8 mouse cellular contexts compared by ENCODE assay signal in the genomic region with DNA sequence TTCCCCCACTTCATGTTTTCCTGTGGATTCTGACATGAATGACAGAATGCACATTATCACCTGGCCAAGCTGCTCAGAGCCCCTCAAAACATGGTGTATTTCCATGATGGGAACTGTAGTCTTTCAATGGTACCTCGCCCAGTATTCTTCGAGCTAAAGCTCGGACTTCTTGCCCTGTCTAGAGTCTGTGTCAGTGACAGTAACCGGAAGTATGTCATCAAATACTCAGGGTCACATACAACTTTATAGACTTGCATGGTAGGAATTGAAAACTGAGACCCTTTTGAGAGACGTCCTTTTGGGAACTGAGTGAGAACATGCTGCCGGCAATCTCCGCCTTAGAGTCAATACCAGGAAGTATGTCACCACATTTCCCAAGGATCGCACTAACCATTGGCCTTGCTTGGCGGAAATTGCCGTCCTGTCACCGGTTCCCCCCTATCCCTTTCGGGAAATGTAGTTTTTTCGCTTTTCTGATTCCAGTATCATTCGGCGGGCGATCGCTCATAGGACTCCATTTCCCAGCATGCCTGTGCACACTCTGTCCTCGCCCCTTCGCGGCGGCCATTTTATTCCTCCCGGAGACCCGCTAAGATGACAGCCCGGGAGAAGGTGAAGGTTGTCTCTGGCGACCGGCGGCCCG. TPM values are rescaled to one million over a fixed set of nuclear protein-coding genes. Genes with fewer than 3 reads are reported as not detected.
DNase-seq lines count a peak whose midpoint lies in the region; ATAC-seq lines count a peak whose summit lies in the region.

A gene (plus strand): TSS at position 572 of the 643 bp plus-strand sequence.

- peak; percentile 90 for ATAC-seq in hindbrain, embryonic 14.5 days (ENCODE audit: low FRiP score)

- H3K4me2 ChIP-seq in hindbrain, embryonic 14.5 days (replicated peaks) = peak within 1 kb of the TSS; percentile 96

- no peaks in the 10 kb centered on the region for H3K27me3 ChIP-seq in hindbrain, embryonic 14.5 days (ENCODE audit: control insufficient read depth, insufficient read depth, low read length)

- peak; percentile 100 for DNase-seq in R1 (ENCODE audit: low read depth, low spot score)
- DNase-seq in cerebellum, postnatal 25 days = peak; percentile 92
- DNase-seq in frontal cortex, postnatal 25 days (ENCODE audit: low spot score in 2 of 2) = peak; percentile 82 to 90
- peak; percentile 98 for DNase-seq in hindbrain, embryonic 14.5 days (ENCODE audit: low spot score)
- DNase-seq in layer of hippocampus, postnatal 36 days = peak; percentile 94
- peak; percentile 98 for DNase-seq in lung, postnatal 36 days
- DNase-seq in retina, postnatal 1 day = peak; percentile 100
- DNase-seq in urinary bladder, adult 2 months (ENCODE audit: low spot score) = peak; percentile 77

- WGBS in hindbrain, embryonic 14.5 days = under 1% methylated on average over 28 of the region's 28 CpGs

- no peaks in the 10 kb centered on the region for H3K9me3 ChIP-seq in hindbrain, embryonic 14.5 days (ENCODE audit: control insufficient read depth, low read length)

- peak within 1 kb of the TSS; percentile 62 for H3K4me3 ChIP-seq in hindbrain, embryonic 14.5 days (replicated peaks; ENCODE audit: low read length)

- H3K36me3 ChIP-seq in hindbrain, embryonic 14.5 days (replicated peaks; ENCODE audit: control insufficient read depth, insufficient read depth) = peaks cover 36% of the 10 kb centered on the region

- H3K27ac ChIP-seq in hindbrain, embryonic 14.5 days = peak within 1 kb of the TSS; percentile 89

- H3K4me1 ChIP-seq in hindbrain, embryonic 14.5 days (replicated peaks; ENCODE audit: control insufficient read depth, insufficient read depth, low read length) = peaks cover 35% of the 10 kb centered on the region

- peak within 1 kb of the TSS; percentile 67 for H3K9ac ChIP-seq in hindbrain, embryonic 14.5 days

RNA-seq across cellular contexts. Expression of the gene that starts here (rescaled TPM):
- 21.0 and 21.8 TPM in 2 replicates for polyA plus RNA-seq in hindbrain, embryonic 14.5 days (2014; fragmentation: Nextera tagmentation; extraction: Ambion mirVana)
- total RNA-seq in layer of hippocampus, postnatal 36 days (2021) = 10 to 100 TPM; 34.3 to 35.7 TPM
- polyA plus RNA-seq in urinary bladder, adult 2 months (2012; rRNA removed) = 14.4 and 17.2 TPM in 2 replicates

Comparison
In these comparisons a context has a peak if more than half of its experiments do, and no peak if none do; other contexts are left out.
1. Peak in every context shown above with its lines: DNase-seq, ATAC-seq, H3K4me3 ChIP-seq and H3K27ac ChIP-seq.